In the genomic region with DNA sequence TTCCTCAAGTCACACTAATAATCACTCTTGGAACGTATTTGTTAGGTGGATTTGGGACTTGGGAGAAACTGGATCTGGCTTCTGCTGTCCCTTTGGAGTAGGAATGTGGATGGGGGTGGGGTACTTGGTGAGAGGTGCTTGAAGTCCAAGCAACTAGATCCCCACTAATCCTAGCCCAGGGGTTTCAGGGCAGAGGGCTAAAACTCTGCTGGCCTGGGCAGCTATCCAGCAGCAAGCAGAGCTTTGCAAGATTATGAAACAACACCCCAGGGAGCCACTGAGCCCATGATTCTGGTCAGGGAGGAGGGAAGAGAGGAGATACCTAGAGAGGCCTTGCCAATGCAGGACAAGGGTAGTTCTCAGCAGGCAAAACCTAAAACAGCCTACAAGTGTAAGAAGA, we compare ENCODE assay signal across 12 mouse cellular contexts. TPM values are rescaled to one million over a fixed set of nuclear protein-coding genes. Genes with fewer than 3 reads are reported as not detected.
DNase-seq lines count a peak whose midpoint lies in the region; ATAC-seq and TF ChIP-seq lines count a peak whose summit lies in the region.
"Had no signal": no experiment of that assay in that cellular context is flagged by ENCODE, and none has a peak within 500 bp of the region (broad histone marks: within the 10 kb centered on the region; RNA-seq: fewer than 3 reads in every experiment).

No protein-coding gene starts in this region.

- H3K9me3 ChIP-seq in heart, embryonic 11.5 days (replicated peaks; ENCODE audit: control insufficient read depth, low read length) = no peaks in the 10 kb centered on the region
- no peaks in the 10 kb centered on the region for H3K9me3 ChIP-seq in liver, embryonic 16.5 days (replicated peaks; ENCODE audit: control insufficient read depth, low read length)
- no peaks in the 10 kb centered on the region for H3K9me3 ChIP-seq in liver, embryonic 12.5 days (replicated peaks)
- H3K9me3 ChIP-seq: hindbrain, embryonic 13.5 days; neural tube, embryonic 12.5 days had no signal

- TF ChIP-seq EP300 in heart, adult 2 months (IDR thresholded peaks at IDR 0.05; ENCODE audit: insufficient read depth, low read depth, low read length) = no peak

- DNase-seq in heart, adult 2 months = peak in 1 of 2 experiments; percentile 32
- peak; percentile 90 for DNase-seq in kidney, adult 2 months
- DNase-seq in skeletal muscle tissue, adult 2 months (ENCODE audit: low read depth, low spot score) = peak; percentile 38
- no peak for DNase-seq in testis, postnatal 10 days (ENCODE audit: low spot score)
- no peak for DNase-seq in B cell, adult 2 months
- DNase-seq: lung, embryonic 14.5 days had no signal

- no peaks in the 10 kb centered on the region for H3K36me3 ChIP-seq in heart, adult 2 months (ENCODE audit: control insufficient read depth, insufficient read depth, low read length)
- no peaks in the 10 kb centered on the region for H3K36me3 ChIP-seq in heart, embryonic 11.5 days (ENCODE audit: control insufficient read depth, insufficient read depth, low read length)
- no peaks in the 10 kb centered on the region for H3K36me3 ChIP-seq in liver, embryonic 16.5 days (ENCODE audit: control insufficient read depth, insufficient read depth)
- H3K36me3 ChIP-seq in liver, embryonic 12.5 days = no peaks in the 10 kb centered on the region
- H3K36me3 ChIP-seq in kidney, adult 2 months (ENCODE audit: control insufficient read depth, insufficient read depth, low read length) = no peaks in the 10 kb centered on the region
- H3K36me3 ChIP-seq: hindbrain, embryonic 13.5 days; neural tube, embryonic 12.5 days had no signal

- no peak overlapping the region for H3K9ac ChIP-seq in heart, adult 2 months (ENCODE audit: low read depth, low read length)
- H3K9ac ChIP-seq in heart, embryonic 11.5 days (ENCODE audit: low read depth, low read length) = no peak overlapping the region
- H3K9ac ChIP-seq in liver, embryonic 16.5 days (ENCODE audit: low read depth, low read length) = no peak overlapping the region
- no peak overlapping the region for H3K9ac ChIP-seq in liver, embryonic 12.5 days
- H3K9ac ChIP-seq: hindbrain, embryonic 13.5 days; lung, embryonic 14.5 days; neural tube, embryonic 12.5 days had no signal

- intact Hi-C loops in heart, adult 2 months (cut with DNase I) = no loop called here

- no peak for TF ChIP-seq POLR2A in heart, adult 2 months (IDR thresholded peaks at IDR 0.05; ENCODE audit: insufficient read depth, low read depth, low read length)
- no peak for TF ChIP-seq POLR2A in kidney, adult 2 months (IDR thresholded peaks at IDR 0.05; ENCODE audit: low read depth, low read length)

- H3K79me2 ChIP-seq in heart, adult 2 months (replicated peaks; ENCODE audit: control insufficient read depth, insufficient read depth, low read length) = no peaks in the 10 kb centered on the region

- no peak for TF ChIP-seq CTCF in heart, adult 2 months (IDR thresholded peaks at IDR 0.05)
- no peak for TF ChIP-seq CTCF in kidney, adult 2 months (conservative IDR thresholded peaks at IDR 0.05; ENCODE audit: insufficient read depth, insufficient read length, low read depth, low read length)

- peak overlapping the region; percentile 51 for H3K27ac ChIP-seq in heart, adult 2 months
- H3K27ac ChIP-seq in heart, embryonic 11.5 days (ENCODE audit: low read depth, low read length) = no peak overlapping the region
- H3K27ac ChIP-seq in liver, embryonic 16.5 days (ENCODE audit: low read length) = peak overlapping the region; percentile 8; the same call in 1 of the 2 replicates
- H3K27ac ChIP-seq in liver, embryonic 12.5 days = no peak overlapping the region
- H3K27ac ChIP-seq in kidney, adult 2 months (ENCODE audit: insufficient read depth, low read depth, low read length) = peak overlapping the region; percentile 91
- H3K27ac ChIP-seq: hindbrain, embryonic 13.5 days; neural tube, embryonic 12.5 days had no signal

- ATAC-seq in heart, embryonic 11.5 days (replicated peaks; ENCODE audit: insufficient number of reproducible peaks, low FRiP score, low TSS enrichment) = no peak
- ATAC-seq in liver, embryonic 16.5 days (ENCODE audit: low read depth) = peak; percentile 49
- no peak for ATAC-seq in liver, embryonic 12.5 days

- H3K4me1 ChIP-seq in heart, adult 2 months (ENCODE audit: control insufficient read depth, insufficient read depth, low read length) = peaks cover 10% of the 10 kb centered on the region
- H3K4me1 ChIP-seq in heart, embryonic 11.5 days (ENCODE audit: control insufficient read depth, insufficient read depth, low read length) = no peaks in the 10 kb centered on the region
- peaks cover 5% of the 10 kb centered on the region for H3K4me1 ChIP-seq in liver, embryonic 16.5 days (ENCODE audit: control insufficient read depth, low read depth, low read length)
- no peaks in the 10 kb centered on the region for H3K4me1 ChIP-seq in liver, embryonic 12.5 days
- peaks cover 52% of the 10 kb centered on the region for H3K4me1 ChIP-seq in kidney, adult 2 months (ENCODE audit: control insufficient read depth, insufficient read depth, low read length)

- 38% methylated on average over 1 of the region's 1 CpGs for WGBS in heart, adult 2 months
- 51% methylated on average over 1 of the region's 1 CpGs for WGBS in heart, embryonic 11.5 days (ENCODE audit: insufficient replicate concordance)
- WGBS in liver, embryonic 16.5 days (ENCODE audit: insufficient replicate concordance) = 36% methylated on average over 1 of the region's 1 CpGs
- WGBS in liver, embryonic 12.5 days (ENCODE audit: insufficient replicate concordance) = 42% methylated on average over 1 of the region's 1 CpGs
- 35% methylated on average over 1 of the region's 1 CpGs for WGBS in kidney, adult 2 months

- H3K4me3 ChIP-seq in heart, adult 2 months = no peak overlapping the region
- H3K4me3 ChIP-seq in heart, embryonic 11.5 days (ENCODE audit: low read depth, low read length) = no peak overlapping the region
- no peak overlapping the region for H3K4me3 ChIP-seq in liver, embryonic 16.5 days (ENCODE audit: low read depth, low read length)
- H3K4me3 ChIP-seq in liver, embryonic 12.5 days = no peak overlapping the region
- no peak overlapping the region for H3K4me3 ChIP-seq in kidney, adult 2 months (ENCODE audit: insufficient read depth, low read depth, low read length)
- H3K4me3 ChIP-seq: hindbrain, embryonic 13.5 days; neural tube, embryonic 12.5 days had no signal

- no peak overlapping the region for H3K4me2 ChIP-seq in heart, embryonic 11.5 days
- H3K4me2 ChIP-seq in liver, embryonic 16.5 days (ENCODE audit: low read depth, low read length) = no peak overlapping the region
- H3K4me2 ChIP-seq in liver, embryonic 12.5 days = no peak overlapping the region
- H3K4me2 ChIP-seq: hindbrain, embryonic 13.5 days; lung, embryonic 14.5 days; neural tube, embryonic 12.5 days had no signal

- no peaks in the 10 kb centered on the region for H3K27me3 ChIP-seq in heart, adult 2 months (ENCODE audit: control insufficient read depth, insufficient read depth, low read length)
- peaks cover 2% of the 10 kb centered on the region; the same call in 1 of the 2 replicates for H3K27me3 ChIP-seq in heart, embryonic 11.5 days (ENCODE audit: control insufficient read depth, insufficient read depth, low read length)
- no peaks in the 10 kb centered on the region for H3K27me3 ChIP-seq in liver, embryonic 16.5 days (ENCODE audit: control insufficient read depth, insufficient read depth, low read depth, low read length)
- 0 out of 2 replicates have a peak, but pooled peaks cover 3% of the 10 kb centered on the region for H3K27me3 ChIP-seq in liver, embryonic 12.5 days (replicated peaks)
- no peaks in the 10 kb centered on the region for H3K27me3 ChIP-seq in kidney, adult 2 months (replicated peaks; ENCODE audit: control insufficient read depth, insufficient read depth, low read length)

RNA-seq across cellular contexts. Expression of a gene that starts 9.5 kb away (rescaled TPM):
- total RNA-seq in heart, adult 2 months (2021) = 10 to 100 TPM in 1 of 2 experiments, 1 to 10 TPM in 1; 5.4 to 17.2 TPM
- polyA plus RNA-seq in heart, adult 2 months (2012; rRNA removed) = 3.6 and 5.1 TPM in 2 replicates
- 0.23 and 0.30 TPM in 2 replicates for polyA plus RNA-seq in heart, embryonic 11.5 days (2014; fragmentation: Nextera tagmentation; extraction: Ambion mirVana)
- 0.02 and 0.05 TPM in 2 replicates for polyA plus RNA-seq in liver, embryonic 16.5 days (2015; fragmentation: Nextera tagmentation; extraction: Ambion mirVana)
- polyA plus RNA-seq in liver, embryonic 12.5 days (2016; fragmentation: Nextera tagmentation; extraction: Ambion mirVana) = 0.05 TPM in 1 of 2 replicates, not detected in the other
- polyA plus RNA-seq in kidney, adult 2 months (2012; rRNA removed) = 119 and 151 TPM in 2 replicates

RNA-seq across cellular contexts. Expression of a gene that starts 51.2 kb away (rescaled TPM):
- not detected for total RNA-seq in heart, adult 2 months (2021)
- polyA plus RNA-seq in heart, adult 2 months (2012; rRNA removed) = 1.8 TPM in 1 of 2 replicates, not detected in the other
- not detected in 2 replicates for polyA plus RNA-seq in heart, embryonic 11.5 days (2014; fragmentation: Nextera tagmentation; extraction: Ambion mirVana)
- 0.07 TPM in 1 of 2 replicates, not detected in the other for polyA plus RNA-seq in liver, embryonic 16.5 days (2015; fragmentation: Nextera tagmentation; extraction: Ambion mirVana)
- not detected in 2 replicates for polyA plus RNA-seq in liver, embryonic 12.5 days (2016; fragmentation: Nextera tagmentation; extraction: Ambion mirVana)
- 1.3 and 1.5 TPM in 2 replicates for polyA plus RNA-seq in kidney, adult 2 months (2012; rRNA removed)
- total RNA-seq: layer of hippocampus, postnatal 14 days had no signal
- polyA plus RNA-seq: neural tube, embryonic 12.5 days had no signal

Comparison
In these comparisons a context has a peak if more than half of its experiments do, and no peak if none do; other contexts are left out.
1. H3K27ac ChIP-seq: peak in heart, adult 2 months (single experiment), liver, embryonic 16.5 days (single experiment) and kidney, adult 2 months (single experiment); none in heart, embryonic 11.5 days (single experiment) and liver, embryonic 12.5 days (single experiment).
2. DNase-seq: peak in kidney, adult 2 months (single experiment) and skeletal muscle tissue, adult 2 months (single experiment); none in testis, postnatal 10 days (single experiment) and B cell, adult 2 months (0 of 2).
3. RNA of a gene that starts 9.5 kb away (polyA plus RNA-seq): 119 to 151 TPM in kidney, adult 2 months; 3.6 to 5.1 TPM in heart, adult 2 months, 0.23 to 0.30 TPM in heart, embryonic 11.5 days, 0.05 TPM in liver, embryonic 12.5 days and 0.02 to 0.05 TPM in liver, embryonic 16.5 days; every median in the first group is over 10 times any median in the second.